Mouse (Mus musculus): ENCODE data around the gene Mymk.

- TF ChIP-seq CTCF (IDR thresholded peaks at IDR 0.05; ENCODE audit: borderline replicate concordance, control insufficient read depth, extremely low read depth, insufficient read depth, low read length, poor library complexity) (no peak), POLR2A (IDR thresholded peaks at IDR 0.05; ENCODE audit: control insufficient read depth, extremely low read depth, insufficient read depth, low read length, poor library complexity) (no peak)
Measured at GRCm38 (mm10) chr2:27074804-27075203, 2.8 kb upstream of the Mymk start.
